In the genomic region with DNA sequence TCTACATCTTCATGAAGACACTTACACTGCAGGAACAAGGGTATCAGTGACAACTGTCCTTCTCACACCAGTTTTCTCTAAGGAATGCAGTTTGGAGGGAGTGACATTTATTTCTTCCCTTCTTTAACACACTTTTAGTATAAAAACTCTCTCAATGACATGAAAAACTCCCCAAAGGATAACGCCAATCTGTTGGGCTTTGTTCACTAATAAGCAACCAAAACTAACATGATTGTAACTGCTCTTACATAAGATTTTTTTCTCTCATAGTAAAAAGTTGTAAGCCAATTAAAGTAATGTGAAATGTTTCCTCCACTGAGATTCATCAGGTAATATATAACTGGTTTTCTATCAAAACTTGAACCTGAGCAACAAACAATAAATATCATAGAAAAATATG, we compare ENCODE assay signal across 43 mouse cellular contexts. TPM values are rescaled to one million over a fixed set of nuclear protein-coding genes. Genes with fewer than 3 reads are reported as not detected.
"Had no signal": no experiment of that assay in that cellular context is flagged by ENCODE, and none has a peak within 500 bp of the region (broad histone marks: within the 10 kb centered on the region; RNA-seq: fewer than 3 reads in every experiment).

A gene (minus strand): TSS at position 101 of the 400 bp plus-strand sequence.

- H3K27me3 ChIP-seq: heart, embryonic 12.5 days; heart, embryonic 13.5 days; heart, embryonic 15.5 days; hindbrain, embryonic 12.5 days; hindbrain, embryonic 13.5 days; hindbrain, embryonic 15.5 days; intestine, embryonic 15.5 days; kidney, embryonic 15.5 days had no signal

- DNase-seq: heart, postnatal 10 days; heart, postnatal 14 days; heart, postnatal 36 days; heart, postnatal 4 days; kidney, adult 11 months; kidney, adult 18-20 months; kidney, adult 2 months; kidney, adult 8-10 months; kidney, adult 9 months; kidney, postnatal 10 days; kidney, postnatal 14 days; kidney, postnatal 25 days; kidney, postnatal 36 days; kidney, postnatal 4 days; layer of hippocampus, adult 9-11 months; layer of hippocampus, postnatal 36 days had no signal

- H3K9ac ChIP-seq: heart, embryonic 12.5 days; heart, embryonic 13.5 days; heart, embryonic 15.5 days; hindbrain, embryonic 12.5 days; hindbrain, embryonic 13.5 days; hindbrain, embryonic 14.5 days; hindbrain, embryonic 15.5 days; intestine, embryonic 15.5 days; kidney, embryonic 15.5 days had no signal

- H3K9me3 ChIP-seq: heart, embryonic 10.5 days; heart, embryonic 12.5 days; heart, embryonic 13.5 days; heart, embryonic 15.5 days; hindbrain, embryonic 10.5 days; hindbrain, embryonic 12.5 days; hindbrain, embryonic 13.5 days; hindbrain, embryonic 15.5 days; intestine, embryonic 15.5 days; kidney, embryonic 15.5 days had no signal

- ATAC-seq: hindbrain, embryonic 16.5 days; hindbrain, postnatal 0 days; inflammation-experienced regulatory T-cells, adult 6 months; intestine, embryonic 15.5 days; intestine, embryonic 16.5 days; intestine, postnatal 0 days had no signal

- H3K4me3 ChIP-seq: heart, embryonic 10.5 days; heart, embryonic 12.5 days; heart, embryonic 13.5 days; heart, embryonic 15.5 days; hindbrain, embryonic 10.5 days; hindbrain, embryonic 12.5 days; hindbrain, embryonic 13.5 days; hindbrain, embryonic 15.5 days; intestine, embryonic 15.5 days; kidney, embryonic 15.5 days; layer of hippocampus, adult 2 months had no signal

- H3K4me1 ChIP-seq: heart, embryonic 10.5 days; heart, embryonic 12.5 days; heart, embryonic 13.5 days; heart, embryonic 15.5 days; hindbrain, embryonic 10.5 days; hindbrain, embryonic 12.5 days; hindbrain, embryonic 13.5 days; hindbrain, embryonic 15.5 days; intestine, embryonic 15.5 days; kidney, embryonic 15.5 days had no signal

- H3K36me3 ChIP-seq: heart, embryonic 10.5 days; heart, embryonic 12.5 days; heart, embryonic 13.5 days; heart, embryonic 15.5 days; hindbrain, embryonic 10.5 days; hindbrain, embryonic 12.5 days; hindbrain, embryonic 13.5 days; hindbrain, embryonic 15.5 days; intestine, embryonic 15.5 days; kidney, embryonic 15.5 days had no signal

- H3K4me2 ChIP-seq: heart, embryonic 11.5 days; heart, embryonic 12.5 days; heart, embryonic 13.5 days; heart, embryonic 15.5 days; hindbrain, embryonic 12.5 days; hindbrain, embryonic 13.5 days; hindbrain, embryonic 14.5 days; hindbrain, embryonic 15.5 days; intestine, embryonic 15.5 days; kidney, embryonic 15.5 days had no signal

- H3K27ac ChIP-seq: heart, embryonic 10.5 days; heart, embryonic 13.5 days; heart, embryonic 15.5 days; hindbrain, embryonic 10.5 days; hindbrain, embryonic 12.5 days; hindbrain, embryonic 13.5 days; hindbrain, embryonic 14.5 days; hindbrain, embryonic 15.5 days; hindbrain, postnatal 0 days; intestine, embryonic 15.5 days; kidney, embryonic 15.5 days; kidney, postnatal 0 days; layer of hippocampus, adult 2 months had no signal

RNA-seq across cellular contexts. Expression of the gene that starts here (rescaled TPM):
- polyA plus RNA-seq: heart, embryonic 10.5 days; heart, embryonic 11.5 days; heart, embryonic 12.5 days; heart, embryonic 13.5 days; heart, embryonic 14.5 days; heart, embryonic 15.5 days; heart, embryonic 16.5 days; heart, postnatal 0 days; hindbrain, embryonic 10.5 days; hindbrain, embryonic 11.5 days; hindbrain, embryonic 12.5 days; hindbrain, embryonic 13.5 days; hindbrain, embryonic 14.5 days; hindbrain, embryonic 15.5 days; hindbrain, embryonic 16.5 days; hindbrain, postnatal 0 days; inflammation-experienced regulatory T-cells, adult 6 months; intestine, embryonic 14.5 days; intestine, embryonic 15.5 days; intestine, embryonic 16.5 days; intestine, postnatal 0 days; kidney, adult 2 months; kidney, embryonic 14.5 days; kidney, embryonic 15.5 days; kidney, embryonic 16.5 days; kidney, postnatal 0 days; large intestine, adult 2 months had no signal
